Mouse (Mus musculus): ENCODE measurements around the gene Gm45713.
"Not testable (repeated sequence)": the region's sequence is repeated elsewhere in the genome, so short reads cannot be mapped to it uniquely, and the experiment has no call there.

Gene Gm45713

DNA sequence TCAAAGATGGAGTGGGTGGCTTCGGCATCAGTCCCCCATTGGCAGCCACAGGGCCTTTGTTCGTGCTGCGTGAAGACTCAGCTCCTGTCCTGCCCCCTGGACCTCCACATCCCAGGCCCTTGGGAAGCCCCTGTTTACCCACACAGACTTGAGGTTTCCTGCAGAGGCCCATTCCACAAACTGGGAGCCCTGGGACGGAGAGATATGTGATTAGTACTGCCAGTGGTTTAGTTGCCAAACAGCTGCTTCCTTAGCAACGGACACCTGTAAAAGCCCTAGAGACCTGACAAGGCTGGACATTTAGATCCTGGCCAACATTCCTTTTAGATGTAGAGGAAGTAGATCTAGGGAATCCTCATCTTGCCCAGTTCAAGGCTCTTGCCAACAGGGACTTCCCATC is 5.9 kb upstream of the Gm45713 start:
- no peak for DNase-seq (ENCODE audit: low spot score)

- DNase-seq (ENCODE audit: low spot score) = no peak
Measured at GRCm38 (mm10) chr7:45141319-45141718, 5.3 kb upstream of the Gm45713 start.

DNA sequence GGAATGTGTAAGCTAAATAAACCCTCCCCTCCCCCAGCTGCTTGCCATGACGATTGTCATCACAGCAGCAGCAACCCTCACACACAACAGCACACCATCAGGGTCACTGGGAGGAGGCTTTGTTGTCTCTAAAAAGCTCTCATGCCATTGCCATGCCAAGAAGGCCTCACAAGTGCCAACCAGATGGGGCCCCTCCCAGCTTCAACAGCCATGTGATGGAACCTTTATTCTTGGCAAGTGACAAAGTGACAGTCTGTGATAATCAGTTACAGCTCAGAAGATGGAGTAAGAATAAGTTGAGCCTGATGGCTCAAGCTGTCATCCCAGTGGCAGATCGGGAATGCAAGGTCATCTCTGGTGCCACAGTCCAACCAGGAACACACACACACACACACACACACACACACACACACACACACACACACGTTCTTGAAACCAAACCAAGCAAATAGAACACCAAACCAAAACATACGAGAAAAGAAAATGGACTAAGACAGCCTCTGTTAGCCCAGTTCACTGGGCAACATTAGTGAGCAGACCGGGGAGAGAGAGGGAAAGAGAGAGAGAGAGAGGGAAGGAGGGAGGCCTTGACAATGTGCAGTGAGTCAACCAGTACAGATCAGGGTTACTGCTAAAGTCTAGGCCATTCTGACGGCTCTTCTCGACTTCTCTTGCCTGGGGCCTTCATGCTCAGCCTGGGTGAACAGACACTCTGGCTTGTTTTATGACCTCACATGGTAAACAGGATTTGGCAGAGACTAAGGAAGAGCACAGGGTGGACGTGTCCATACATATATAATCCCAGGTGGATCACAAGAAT is 4.1 kb upstream of the Gm45713 start:
- DNase-seq (ENCODE audit: low spot score) = no peak

GRCm38 (mm10) chr7:45138403-45138802 is 2.4 kb upstream of the Gm45713 start:
- no peak for DNase-seq (ENCODE audit: low spot score)

GRCm38 (mm10) chr7:45137171-45138006 is 1.4 kb upstream of the Gm45713 start:
- DNase-seq (ENCODE audit: low spot score) = no peak

GRCm38 (mm10) chr7:45135370-45135769 is 661 bp downstream of the Gm45713 start:
- no peak for DNase-seq (ENCODE audit: low spot score)

- no peak for DNase-seq (ENCODE audit: low spot score)
Measured at GRCm38 (mm10) chr7:45134544-45135026, 1.4 kb downstream of the Gm45713 start.

DNA sequence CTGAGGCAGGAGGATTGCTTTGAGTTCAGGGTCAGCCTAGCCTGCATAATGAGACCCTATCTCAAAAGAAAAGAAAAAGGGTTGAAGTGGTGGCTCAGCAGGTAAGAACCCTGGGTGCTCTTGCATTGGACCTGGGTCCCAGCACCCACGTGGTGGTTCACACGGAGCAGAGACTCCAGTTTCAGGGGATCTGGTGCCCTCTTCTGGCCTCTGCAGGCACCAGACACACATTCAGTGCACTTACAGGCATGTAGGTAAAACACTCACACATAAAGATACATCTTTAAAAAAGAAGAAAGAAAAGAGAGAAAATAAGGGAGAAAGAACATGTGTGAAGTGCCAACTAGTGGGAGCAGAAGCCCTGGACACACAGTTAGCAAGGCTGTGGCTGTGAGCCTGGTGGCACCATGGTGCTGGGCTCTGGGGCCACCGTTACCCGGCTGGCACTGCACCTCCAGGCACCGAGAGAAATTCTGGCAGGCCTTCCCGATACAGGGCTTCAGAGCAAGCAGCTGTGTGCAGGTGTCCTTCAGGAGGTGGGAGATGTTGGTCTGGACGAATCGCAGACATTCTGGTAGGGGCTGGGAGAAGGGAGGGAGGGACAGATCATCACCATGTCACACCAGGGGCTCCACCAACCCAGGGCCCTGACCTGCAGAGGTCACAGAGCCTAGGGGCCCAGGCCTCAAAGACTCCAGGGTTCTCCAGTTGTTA is 2.4 kb downstream of the Gm45713 start:
- DNase-seq (ENCODE audit: low spot score) = no peak

GRCm38 (mm10) chr7:45131850-45132249 is 4.2 kb downstream of the Gm45713 start:
- DNase-seq (ENCODE audit: low spot score) = no peak

- no peak for DNase-seq (ENCODE audit: low spot score)
Measured at GRCm38 (mm10) chr7:45129776-45130512, 6.1 kb downstream of the Gm45713 start.

DNA sequence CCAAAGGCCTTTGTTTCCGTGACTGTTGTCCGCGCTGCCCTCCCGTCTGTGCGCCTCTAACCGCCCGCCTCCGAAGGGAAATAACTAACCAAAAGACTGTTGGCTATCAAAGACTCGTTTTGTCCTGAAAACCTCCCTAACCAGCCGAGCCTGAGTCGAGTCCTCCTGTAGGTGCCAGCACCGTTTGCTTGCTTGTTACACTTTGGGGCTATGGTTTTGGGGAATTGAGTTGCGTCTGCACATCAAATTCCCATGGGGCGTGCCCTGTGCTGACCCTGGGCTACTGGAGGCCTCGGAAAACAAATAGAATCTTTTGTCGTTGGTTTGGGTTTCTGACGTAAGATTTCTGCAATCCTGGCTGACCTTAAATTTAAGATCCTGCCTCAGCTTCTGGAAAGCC is 6.7 kb downstream of the Gm45713 start:
- DNase-seq (ENCODE audit: low spot score) = no peak

DNA sequence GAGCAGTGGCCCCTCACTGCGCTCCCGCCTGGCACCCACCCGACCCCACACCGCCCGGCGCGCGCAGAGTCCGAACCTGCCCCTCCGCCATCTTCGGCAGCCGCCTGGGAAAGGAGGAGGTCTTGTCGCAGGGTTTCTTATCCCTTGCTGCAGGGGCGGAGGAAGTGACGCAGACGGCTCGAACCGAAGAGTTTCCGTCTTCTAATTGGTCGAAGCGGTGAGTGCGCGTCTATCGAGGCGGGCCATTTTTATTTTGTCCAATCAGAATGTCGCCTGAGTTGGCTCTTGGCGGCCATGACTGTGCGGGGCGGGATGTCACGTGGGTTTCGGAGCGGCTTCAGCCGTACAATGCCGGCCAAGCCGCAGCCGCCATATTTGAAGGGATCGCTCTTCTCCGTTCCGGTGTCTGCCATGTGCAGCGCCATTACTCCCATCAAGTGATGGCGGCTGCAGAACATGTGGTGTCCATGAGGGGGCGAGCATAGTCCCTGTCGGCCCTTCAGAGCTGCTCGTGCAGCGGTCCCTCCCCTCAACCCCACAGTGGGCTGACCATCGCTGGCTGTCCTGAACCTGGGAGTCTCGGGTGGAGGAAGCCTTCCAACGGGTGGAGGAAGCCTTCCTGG is 7.3 kb downstream of the Gm45713 start, which contains the start of gene Rpl13a:
TSS of gene Rpl13a (minus strand) at position 138 of the 623 bp plus-strand sequence.
- DNase-seq (ENCODE audit: low spot score) = peak; percentile 99

GRCm38 (mm10) chr7:45127700-45128224 is 8.3 kb downstream of the Gm45713 start:
- DNase-seq (ENCODE audit: low spot score) = no peak

DNA sequence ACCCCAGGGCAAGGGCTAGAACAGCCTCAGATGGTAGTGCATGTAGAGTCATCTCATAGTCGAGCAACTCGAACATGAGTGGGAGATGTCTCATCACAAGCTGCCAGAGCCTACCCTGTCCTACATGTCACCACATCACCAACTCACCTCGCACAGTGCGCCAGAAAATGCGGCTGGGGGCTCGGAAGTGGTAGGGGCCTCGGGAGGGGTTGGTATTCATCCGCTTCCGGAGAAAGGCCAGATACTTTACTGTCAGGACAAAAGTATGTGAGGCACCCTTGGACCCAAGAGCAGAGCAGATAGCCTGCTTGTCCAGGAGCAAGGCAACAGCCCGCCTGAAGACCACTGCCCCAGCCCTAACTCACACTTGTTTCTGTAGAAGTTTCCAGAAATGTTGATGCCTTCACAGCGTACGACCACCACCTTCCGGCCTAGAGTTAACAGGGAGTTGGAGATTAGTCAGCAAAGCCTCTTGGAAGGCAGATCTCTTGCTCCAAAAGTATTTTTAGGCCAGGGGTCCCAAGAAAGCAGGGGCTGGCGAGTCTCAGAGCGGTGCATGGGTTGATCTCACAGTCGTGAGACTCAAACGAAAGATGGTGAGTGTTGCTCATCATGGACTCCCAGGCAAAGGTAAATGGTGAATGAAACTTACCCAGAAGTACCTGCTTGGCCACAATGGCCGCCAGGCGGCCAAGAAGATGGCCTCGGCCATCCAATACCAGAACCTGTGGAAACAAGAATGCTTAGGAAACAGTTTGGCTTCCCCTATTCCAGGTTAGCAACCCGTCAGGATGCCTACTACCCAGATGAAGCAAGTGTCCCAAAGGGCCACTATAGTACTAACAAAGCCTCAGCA is 9.0 kb downstream of the Gm45713 start:
- no peak for DNase-seq (ENCODE audit: low spot score)

DNA sequence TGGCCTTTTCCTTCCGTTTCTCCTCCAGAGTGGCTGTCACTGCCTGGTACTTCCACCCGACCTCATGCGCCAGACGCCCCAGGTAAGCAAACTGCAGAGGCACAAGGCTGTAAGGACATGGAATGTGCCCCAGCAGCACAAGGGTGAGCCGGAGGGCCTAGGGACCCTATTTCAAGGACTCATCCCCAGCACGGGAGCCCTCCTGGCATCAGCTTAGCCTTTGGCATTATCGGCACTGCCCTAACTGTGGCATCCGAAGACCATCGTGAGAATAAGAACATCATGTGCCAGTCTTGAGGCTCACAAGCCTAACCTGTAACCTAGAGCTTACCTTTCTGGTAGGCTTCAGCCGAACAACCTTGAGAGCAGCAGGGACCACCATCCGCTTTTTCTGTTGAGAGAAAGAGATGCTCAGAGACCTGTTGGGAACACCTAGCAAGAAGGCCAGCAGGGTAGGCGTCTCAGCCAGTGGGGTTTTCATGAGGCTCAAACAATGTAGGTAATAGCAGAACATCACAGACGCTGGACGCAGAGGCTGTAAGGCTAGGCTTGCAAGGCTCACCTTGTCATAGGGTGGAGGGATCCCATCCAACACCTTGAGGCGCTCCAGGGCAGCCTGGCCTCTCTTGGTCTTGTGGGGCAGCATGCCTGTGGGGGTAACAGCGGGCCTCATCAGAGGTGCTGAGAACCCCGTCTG is 9.7 kb downstream of the Gm45713 start:
- DNase-seq (ENCODE audit: low spot score) = no peak

- DNase-seq (ENCODE audit: low spot score) = not testable (repeated sequence)
Measured at GRCm38 (mm10) chr7:45125649-45126048, 10.4 kb downstream of the Gm45713 start.

DNA sequence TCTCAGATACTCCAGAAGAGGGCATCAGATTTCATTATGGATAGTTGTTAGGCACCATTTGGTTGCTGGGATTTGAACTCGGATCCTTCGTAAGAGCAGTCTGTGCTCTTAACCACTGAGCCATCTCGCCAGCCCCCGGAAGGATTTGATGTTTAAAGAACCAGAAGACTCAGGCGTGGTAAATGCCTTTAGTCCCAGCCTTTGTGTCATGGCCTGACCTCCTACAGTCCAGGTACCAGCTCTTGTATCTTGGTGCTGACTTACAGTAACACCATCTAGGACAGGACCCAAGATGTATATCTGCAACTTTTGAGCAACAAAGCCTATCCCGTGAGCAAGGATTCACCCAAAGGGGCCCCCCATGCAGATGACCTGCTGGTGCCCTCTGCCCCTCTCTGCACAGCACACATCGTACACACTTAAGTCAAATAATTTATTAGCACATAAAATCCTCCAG is 10.9 kb downstream of the Gm45713 start:
- no peak for DNase-seq (ENCODE audit: low spot score)

GRCm38 (mm10) chr7:45124224-45125143 is 11.5 kb downstream of the Gm45713 start, which contains the start of gene Rps11:
Gene Rps11 (minus strand): TSS chr7:45124439.
- peak; percentile 100 for DNase-seq (ENCODE audit: low spot score)
